Mouse (Mus musculus): ENCODE measurements around the gene Mif4gd. TPM values are rescaled to one million over a fixed set of nuclear protein-coding genes. Genes with fewer than 3 reads are reported as not detected.

The Mif4gd gene
- polyA plus RNA-seq, 1 experiment from 2014 or later, result 23.1 TPM

- H3K4me1 ChIP-seq, result peaks cover 16% of the 10 kb centered on the region
- H3K4me3 ChIP-seq, result no peak overlapping the region
- H3K36me3 ChIP-seq, result peaks cover 45% of the 10 kb centered on the region
- 100% methylated on average over 2 of the region's 2 CpGs for WGBS
- no peak overlapping the region for H3K9ac ChIP-seq
- H3K27ac ChIP-seq (replicated peaks), result no peak overlapping the region
- no peaks in the 10 kb centered on the region for H3K9me3 ChIP-seq
- no peaks in the 10 kb centered on the region for H3K27me3 ChIP-seq (replicated peaks)
- no peak overlapping the region for H3K4me2 ChIP-seq
- ATAC-seq (ENCODE audit: extremely low read depth, insufficient number of reproducible peaks, low FRiP score, low TSS enrichment), result no peak
Observed at GRCm38 (mm10) chr11:115642705-115643104, 29.9 kb upstream of the Mif4gd start.

- Histone ChIP-seq H3K9me3 (no peaks in the 10 kb centered on the region), H3K4me1 (peaks cover 16% of the 10 kb centered on the region), H3K27me3 (replicated peaks) (no peaks in the 10 kb centered on the region), H3K4me2 (no peak overlapping the region), H3K9ac (no peak overlapping the region), H3K27ac (replicated peaks) (no peak overlapping the region), H3K4me3 (no peak overlapping the region), H3K36me3 (peaks cover 35% of the 10 kb centered on the region)
- ATAC-seq (ENCODE audit: extremely low read depth, insufficient number of reproducible peaks, low FRiP score, low TSS enrichment), result no peak
- 90% methylated on average over 4 of the region's 4 CpGs for WGBS
Observed at GRCm38 (mm10) chr11:115641664-115642036, 28.9 kb upstream of the Mif4gd start.

- Histone ChIP-seq H3K27ac (replicated peaks) (no peak overlapping the region), H3K36me3 (peaks cover 30% of the 10 kb centered on the region), H3K4me1 (peaks cover 16% of the 10 kb centered on the region), H3K9ac (no peak overlapping the region), H3K27me3 (replicated peaks) (no peaks in the 10 kb centered on the region), H3K4me3 (no peak overlapping the region), H3K4me2 (no peak overlapping the region), H3K9me3 (no peaks in the 10 kb centered on the region)
- 45% methylated on average over 14 of the region's 14 CpGs for WGBS
- ATAC-seq (ENCODE audit: extremely low read depth, insufficient number of reproducible peaks, low FRiP score, low TSS enrichment), result no peak
Observed at GRCm38 (mm10) chr11:115640978-115641663, 28.4 kb upstream of the Mif4gd start.

- H3K27me3 ChIP-seq (replicated peaks), result no peaks in the 10 kb centered on the region
- no peaks in the 10 kb centered on the region for H3K9me3 ChIP-seq
- peaks cover 23% of the 10 kb centered on the region for H3K36me3 ChIP-seq
- H3K4me1 ChIP-seq, result peaks cover 16% of the 10 kb centered on the region
- H3K9ac ChIP-seq, result no peak overlapping the region
- 85% methylated on average over 3 of the region's 4 CpGs for WGBS
- no peak overlapping the region for H3K27ac ChIP-seq (replicated peaks)
- H3K4me2 ChIP-seq, result no peak overlapping the region
- no peak for ATAC-seq (ENCODE audit: extremely low read depth, insufficient number of reproducible peaks, low FRiP score, low TSS enrichment)
- no peak overlapping the region for H3K4me3 ChIP-seq
Observed at GRCm38 (mm10) chr11:115640311-115640828, 27.6 kb upstream of the Mif4gd start.

- no peak for ATAC-seq (ENCODE audit: extremely low read depth, insufficient number of reproducible peaks, low FRiP score, low TSS enrichment)
- Histone ChIP-seq H3K9ac (0 out of 2 replicates have a peak overlapping the region, but pooled peaks have one; percentile 40), H3K36me3 (peaks cover 16% of the 10 kb centered on the region), H3K4me3 (no peak overlapping the region), H3K27me3 (replicated peaks) (no peaks in the 10 kb centered on the region), H3K27ac (replicated peaks) (no peak overlapping the region), H3K4me2 (no peak overlapping the region), H3K9me3 (no peaks in the 10 kb centered on the region), H3K4me1 (peaks cover 16% of the 10 kb centered on the region)
- WGBS, result 74% methylated on average over 4 of the region's 4 CpGs
Observed at GRCm38 (mm10) chr11:115639540-115639939, 26.8 kb upstream of the Mif4gd start.

- H3K9me3 ChIP-seq, result no peaks in the 10 kb centered on the region
- no peak for ATAC-seq (ENCODE audit: extremely low read depth, insufficient number of reproducible peaks, low FRiP score, low TSS enrichment)
- peaks cover 10% of the 10 kb centered on the region for H3K36me3 ChIP-seq
- WGBS, result 57% methylated on average over 5 of the region's 5 CpGs
- H3K4me3 ChIP-seq, result no peak overlapping the region
- 0 out of 2 replicates have a peak overlapping the region, but pooled peaks have one; percentile 40 for H3K9ac ChIP-seq
- H3K27me3 ChIP-seq (replicated peaks), result no peaks in the 10 kb centered on the region
- H3K27ac ChIP-seq (replicated peaks), result no peak overlapping the region
- H3K4me1 ChIP-seq, result peaks cover 16% of the 10 kb centered on the region
- no peak overlapping the region for H3K4me2 ChIP-seq
Observed at GRCm38 (mm10) chr11:115638498-115639409, 26.0 kb upstream of the Mif4gd start.

- ATAC-seq (ENCODE audit: extremely low read depth, insufficient number of reproducible peaks, low FRiP score, low TSS enrichment), result no peak
- Histone ChIP-seq H3K9ac (no peak overlapping the region), H3K4me1 (peaks cover 16% of the 10 kb centered on the region), H3K27ac (replicated peaks) (no peak overlapping the region), H3K36me3 (no peaks in the 10 kb centered on the region), H3K4me2 (no peak overlapping the region), H3K4me3 (no peak overlapping the region), H3K9me3 (no peaks in the 10 kb centered on the region), H3K27me3 (replicated peaks) (no peaks in the 10 kb centered on the region)
- WGBS, result 69% methylated on average over 3 of the region's 3 CpGs
Observed at GRCm38 (mm10) chr11:115636960-115637359, 24.2 kb upstream of the Mif4gd start.

GRCm38 (mm10) chr11:115635484-115635883, 22.7 kb upstream of the Mif4gd start:
- Histone ChIP-seq H3K27me3 (replicated peaks) (no peaks in the 10 kb centered on the region), H3K4me1 (peaks cover 8% of the 10 kb centered on the region; the same call in 1 of the 2 replicates), H3K27ac (replicated peaks) (no peak overlapping the region), H3K4me2 (no peak overlapping the region), H3K4me3 (no peak overlapping the region), H3K36me3 (no peaks in the 10 kb centered on the region), H3K9ac (no peak overlapping the region), H3K9me3 (no peaks in the 10 kb centered on the region)
- 71% methylated on average over 8 of the region's 8 CpGs for WGBS
- no peak for ATAC-seq (ENCODE audit: extremely low read depth, insufficient number of reproducible peaks, low FRiP score, low TSS enrichment)

GRCm38 (mm10) chr11:115635041-115635440, 22.3 kb upstream of the Mif4gd start:
- Histone ChIP-seq H3K36me3 (no peaks in the 10 kb centered on the region), H3K9me3 (no peaks in the 10 kb centered on the region), H3K4me2 (no peak overlapping the region), H3K9ac (no peak overlapping the region), H3K27ac (replicated peaks) (no peak overlapping the region), H3K4me1 (peaks cover 8% of the 10 kb centered on the region; the same call in 1 of the 2 replicates), H3K27me3 (replicated peaks) (no peaks in the 10 kb centered on the region), H3K4me3 (no peak overlapping the region)
- whole genome bisulfite sequencing, result 80% methylated on average over 8 of the region's 8 CpGs
- no peak for ATAC-seq (ENCODE audit: extremely low read depth, insufficient number of reproducible peaks, low FRiP score, low TSS enrichment)

GRCm38 (mm10) chr11:115634109-115634508, 21.3 kb upstream of the Mif4gd start:
- no peak overlapping the region for H3K9ac ChIP-seq
- no peak overlapping the region for H3K4me2 ChIP-seq
- 72% methylated on average over 4 of the region's 4 CpGs for WGBS
- no peak for ATAC-seq (ENCODE audit: extremely low read depth, insufficient number of reproducible peaks, low FRiP score, low TSS enrichment)
- peaks cover under 1% of the 10 kb centered on the region; the same call in 1 of the 2 replicates for H3K4me1 ChIP-seq
- H3K36me3 ChIP-seq, result no peaks in the 10 kb centered on the region
- no peaks in the 10 kb centered on the region for H3K9me3 ChIP-seq
- no peak overlapping the region for H3K27ac ChIP-seq (replicated peaks)
- no peak overlapping the region for H3K4me3 ChIP-seq
- H3K27me3 ChIP-seq (replicated peaks), result no peaks in the 10 kb centered on the region

GRCm38 (mm10) chr11:115632862-115633261, 20.1 kb upstream of the Mif4gd start:
- 77% methylated on average over 10 of the region's 10 CpGs for WGBS
- Histone ChIP-seq H3K27me3 (replicated peaks) (no peaks in the 10 kb centered on the region), H3K4me3 (no peak overlapping the region), H3K4me2 (no peak overlapping the region), H3K27ac (replicated peaks) (no peak overlapping the region), H3K9ac (no peak overlapping the region), H3K36me3 (no peaks in the 10 kb centered on the region), H3K4me1 (no peaks in the 10 kb centered on the region), H3K9me3 (no peaks in the 10 kb centered on the region)
- no peak for ATAC-seq (ENCODE audit: extremely low read depth, insufficient number of reproducible peaks, low FRiP score, low TSS enrichment)
